Mouse (Mus musculus) stomach, postnatal 0 days (tissue): ENCODE results near the gene Smtnl1. TPM values are rescaled to one million over a fixed set of nuclear protein-coding genes. Genes with fewer than 3 reads are reported as not detected.

Experiments used
- ATAC-seq: fragments of 200-750 bp; cut with Nextera tagmentation; 2 replicates; pipeline ENCODE4 v1.8.0; 2017; ENCODE audit not compliant: low FRiP score, low TSS enrichment
- DNase-seq: peaks from one replicate; pipeline ENCODE4 v3.0.0-alpha.2; 2016; ENCODE audit warnings: low spot score
- H3K27ac ChIP-seq: fragments of 300-500 bp; sonication (generic); replicated peaks from 2 replicates; pipeline ENCODE4 v1.5.1; 2014; ENCODE audit warnings: mild to moderate bottlenecking, control low read depth
- H3K27me3 ChIP-seq: fragments of 300-500 bp; sonication (generic); 2 replicates; pipeline ENCODE4 v1.6.1; 2014; ENCODE audit warnings: low read length; ENCODE audit not compliant: control insufficient read depth, insufficient read depth
- H3K36me3 ChIP-seq: fragments of 300-500 bp; sonication (generic); 2 replicates; pipeline ENCODE4 v1.6.1; 2014; ENCODE audit warnings: low read length, mixed read lengths; ENCODE audit not compliant: control insufficient read depth, insufficient read depth
- H3K4me1 ChIP-seq: fragments of 300-500 bp; sonication (generic); replicated peaks from 2 replicates; pipeline ENCODE4 v1.6.1; 2014; ENCODE audit warnings: antibody characterized with exemption; ENCODE audit not compliant: control insufficient read depth, insufficient read depth
- H3K4me2 ChIP-seq: fragments of 300-500 bp; sonication (generic); replicated peaks from 2 replicates; pipeline ENCODE4 v1.6.1; 2014; ENCODE audit warnings: low read depth, mild to moderate bottlenecking, control low read depth, moderate library complexity
- H3K4me3 ChIP-seq: fragments of 300-500 bp; sonication (generic); 2 replicates; pipeline ENCODE4 v1.5.1; 2014; ENCODE audit warnings: low read depth, low read length, control low read depth
- H3K9ac ChIP-seq: fragments of 300-500 bp; sonication (generic); 2 replicates; pipeline ENCODE4 v1.6.1; 2014; ENCODE audit warnings: mild to moderate bottlenecking, low read length, control low read depth, mixed read lengths
- H3K9me3 ChIP-seq: fragments of 300-500 bp; sonication (generic); 2 replicates; pipeline ENCODE4 v1.6.1; 2016; ENCODE audit warnings: low read length; ENCODE audit not compliant: control insufficient read depth
- CTCF ChIP-seq: IDR thresholded peaks from 2 replicates; pipeline ENCODE4 v1.5.1; 2016; ENCODE audit warnings: antibody characterized with exemption, low read depth, mild to moderate bottlenecking, moderate library complexity
- EP300 ChIP-seq: optimal IDR thresholded peaks from 2 replicates; pipeline ENCODE3; 2016; ENCODE audit warnings: antibody characterized with exemption
- WGBS: fragments of 180-500 bp; shearing (Covaris S2); extraction: QIAGEN DNeasy Blood & Tissue Kit; methylation state at CpG from one replicate; pipeline ENCODE4 v1.1.7; 2014; 5-methylcytosine and 5-hydroxymethylcytosine counted together
- polyA plus RNA-seq: library from polyadenylated mRNA; unstranded; fragments of >200 nt; fragmentation: Nextera tagmentation; extraction: Ambion mirVana; gene quantifications from 2 replicates; pipeline ENCODE4 v1.2.1, GENCODE M21; 2015

The Smtnl1 gene
- polyA plus RNA-seq, 1 experiment from 2014 or later: not detected

DNA sequence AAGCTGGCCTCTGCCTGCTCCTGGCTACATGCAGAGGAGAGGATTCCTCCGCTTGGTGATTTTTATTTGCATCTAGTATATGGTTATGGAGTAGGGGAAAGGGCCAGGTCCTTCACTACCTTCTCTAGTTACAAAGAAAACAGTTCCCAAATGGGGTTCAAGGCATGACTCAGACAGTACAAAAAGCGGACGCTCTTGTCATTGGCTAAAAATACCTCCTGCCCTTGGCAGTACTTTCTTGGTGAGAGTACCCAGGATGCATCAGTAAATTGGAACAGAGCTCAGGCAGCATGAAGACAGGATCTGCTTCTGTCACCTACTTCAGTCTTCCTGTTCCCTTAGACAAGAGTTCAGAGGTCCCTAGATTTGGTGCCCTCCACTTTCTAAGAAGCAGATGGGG lies 2.6 kb downstream of the Smtnl1 start:
- Histone ChIP-seq H3K27me3 (no peaks in the 10 kb centered on the region), H3K9me3 (no peaks in the 10 kb centered on the region), H3K9ac (no peak overlapping the region), H3K4me3 (no peak overlapping the region), H3K4me1 (no peaks in the 10 kb centered on the region), H3K36me3 (no peaks in the 10 kb centered on the region), H3K4me2 (no peak overlapping the region), H3K27ac (no peak overlapping the region)
- ATAC-seq: no peak
- TF ChIP-seq EP300 (no peak), CTCF (no peak)
- whole genome bisulfite sequencing: 54% methylated on average over 3 of the region's 3 CpGs
- no peak for DNase-seq

DNA sequence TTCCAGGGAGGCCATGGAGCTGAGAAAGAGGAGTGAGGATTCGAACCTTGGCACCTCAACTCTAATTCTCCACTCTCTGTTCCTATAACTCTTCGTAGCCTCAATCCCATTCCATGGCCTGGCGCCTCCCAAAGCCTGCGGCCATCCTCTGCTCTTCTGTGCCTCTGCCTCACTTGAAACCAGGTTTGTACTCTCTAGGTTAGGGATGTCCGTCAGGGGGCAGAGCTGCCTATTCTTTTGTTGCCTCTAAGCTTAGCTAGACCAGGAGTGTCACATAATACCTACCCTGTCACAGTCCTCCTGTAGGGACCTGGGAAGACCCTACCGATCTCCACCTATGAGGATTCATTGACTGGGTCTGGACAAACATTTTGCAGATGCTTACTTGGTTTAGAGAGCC lies 9.8 kb downstream of the Smtnl1 start:
- H3K4me1 ChIP-seq: 0 out of 2 replicates have a peak, but pooled peaks cover 2% of the 10 kb centered on the region
- no peaks in the 10 kb centered on the region for H3K36me3 ChIP-seq
- no peak overlapping the region for H3K27ac ChIP-seq
- H3K4me3 ChIP-seq: no peak overlapping the region
- ATAC-seq (no peak), DNase-seq (no peak)
- H3K27me3 ChIP-seq: no peaks in the 10 kb centered on the region
- TF ChIP-seq EP300 (no peak), CTCF (no peak)
- H3K4me2 ChIP-seq: no peak overlapping the region
- no peaks in the 10 kb centered on the region for H3K9me3 ChIP-seq
- 85% methylated on average over 6 of the region's 6 CpGs for WGBS
- no peak overlapping the region for H3K9ac ChIP-seq

- Histone ChIP-seq H3K27ac (no peak overlapping the region), H3K27me3 (no peaks in the 10 kb centered on the region), H3K9me3 (no peaks in the 10 kb centered on the region), H3K4me1 (0 out of 2 replicates have a peak, but pooled peaks cover 2% of the 10 kb centered on the region), H3K4me2 (no peak overlapping the region), H3K4me3 (no peak overlapping the region), H3K9ac (no peak overlapping the region), H3K36me3 (no peaks in the 10 kb centered on the region)
- 67% methylated on average over 7 of the region's 7 CpGs for WGBS
- DNase-seq (peak; percentile 29), ATAC-seq (no peak)
- no peak for TF ChIP-seq CTCF
- TF ChIP-seq EP300: no peak
These were observed 10.6 kb downstream of the Smtnl1 start for GRCm38 (mm10) chr2:84811880-84812279.

- 0 out of 2 replicates have a peak overlapping the region, but pooled peaks have one; percentile 8 for H3K27ac ChIP-seq
- DNase-seq (peak; percentile 90), ATAC-seq (peak; percentile 80)
- no peaks in the 10 kb centered on the region for H3K36me3 ChIP-seq
- no peaks in the 10 kb centered on the region for H3K9me3 ChIP-seq
- H3K4me2 ChIP-seq: peak overlapping the region; percentile 53
- no peak overlapping the region for H3K9ac ChIP-seq
- H3K4me3 ChIP-seq: peak overlapping the region; percentile 35
- H3K27me3 ChIP-seq: no peaks in the 10 kb centered on the region
- 32% methylated on average over 26 of the region's 26 CpGs for WGBS
- H3K4me1 ChIP-seq: 0 out of 2 replicates have a peak, but pooled peaks cover 2% of the 10 kb centered on the region
- TF ChIP-seq CTCF: peak; percentile 87
- TF ChIP-seq EP300: no peak
These were observed 11.4 kb downstream of the Smtnl1 start for GRCm38 (mm10) chr2:84810886-84811577.

DNA sequence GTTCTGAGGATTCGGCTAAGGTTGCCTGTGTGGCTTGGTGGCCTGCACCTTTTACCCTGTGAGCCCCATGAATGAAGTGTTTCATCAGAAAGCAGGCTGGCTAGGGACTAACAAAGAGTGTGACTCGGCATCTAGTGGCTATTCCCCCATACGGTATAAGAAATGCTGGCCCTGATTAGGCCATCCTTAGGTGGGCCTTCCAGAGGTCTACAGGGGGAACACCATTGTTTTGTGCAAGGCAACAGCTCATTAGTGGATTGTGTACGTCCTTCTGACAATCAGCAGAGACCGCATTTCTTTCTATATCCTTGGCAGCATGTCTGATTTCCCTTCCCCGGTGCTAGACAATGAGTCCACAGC lies 11.9 kb downstream of the Smtnl1 start:
- Histone ChIP-seq H3K4me1 (0 out of 2 replicates have a peak, but pooled peaks cover 2% of the 10 kb centered on the region), H3K4me2 (no peak overlapping the region), H3K9ac (no peak overlapping the region), H3K27me3 (no peaks in the 10 kb centered on the region), H3K27ac (no peak overlapping the region), H3K9me3 (no peaks in the 10 kb centered on the region), H3K36me3 (no peaks in the 10 kb centered on the region), H3K4me3 (no peak overlapping the region)
- no peak for DNase-seq
- ATAC-seq: 0 out of 2 replicates have a peak, but pooled peaks have one; percentile 4
- WGBS: 73% methylated on average over 6 of the region's 6 CpGs
- no peak for TF ChIP-seq CTCF
- TF ChIP-seq EP300: no peak

DNA sequence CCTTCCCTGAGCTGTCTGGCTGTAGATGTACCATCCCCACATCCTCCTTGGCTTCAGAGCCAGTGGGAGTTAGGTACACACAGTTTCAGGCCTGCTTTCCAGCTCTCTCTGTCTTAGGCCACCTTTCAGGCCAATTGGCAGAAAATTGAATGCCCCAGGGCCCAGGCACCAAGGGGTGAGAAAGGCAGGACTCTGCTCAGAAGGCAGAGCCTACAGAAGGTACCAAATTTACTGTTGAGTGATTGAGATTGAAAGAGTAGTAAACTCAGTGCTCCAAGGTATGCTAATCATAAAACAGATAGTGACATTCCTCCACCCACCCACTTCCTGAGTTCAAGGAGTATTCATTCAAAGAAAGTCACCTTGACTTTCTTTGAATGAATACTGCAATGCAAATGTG lies 13.1 kb downstream of the Smtnl1 start:
- Histone ChIP-seq H3K4me2 (no peak overlapping the region), H3K4me1 (0 out of 2 replicates have a peak, but pooled peaks cover 2% of the 10 kb centered on the region), H3K36me3 (no peaks in the 10 kb centered on the region), H3K27ac (no peak overlapping the region), H3K9me3 (no peaks in the 10 kb centered on the region), H3K27me3 (no peaks in the 10 kb centered on the region), H3K4me3 (no peak overlapping the region), H3K9ac (no peak overlapping the region)
- TF ChIP-seq EP300 (no peak), CTCF (no peak)
- ATAC-seq: no peak
- no peak for DNase-seq
